Mouse (Mus musculus) ovary, postnatal 36 days (tissue): ENCODE measurements at regions not wholly inside any gene's neighbourhood (a gene's known extent, or its start where the extent isn't known, plus 50 kb on each side); places are given as distances from the start of the nearest gene placed in this dataset.
"Not testable (repeated sequence)": the region's sequence is repeated elsewhere in the genome, so short reads cannot be mapped to it uniquely, and the experiment has no call there.

Source experiments
- DNase-seq: peaks from one replicate; pipeline ENCODE4 v3.0.0; 2022; ENCODE audit warnings: low spot score, mixed read lengths

DNA sequence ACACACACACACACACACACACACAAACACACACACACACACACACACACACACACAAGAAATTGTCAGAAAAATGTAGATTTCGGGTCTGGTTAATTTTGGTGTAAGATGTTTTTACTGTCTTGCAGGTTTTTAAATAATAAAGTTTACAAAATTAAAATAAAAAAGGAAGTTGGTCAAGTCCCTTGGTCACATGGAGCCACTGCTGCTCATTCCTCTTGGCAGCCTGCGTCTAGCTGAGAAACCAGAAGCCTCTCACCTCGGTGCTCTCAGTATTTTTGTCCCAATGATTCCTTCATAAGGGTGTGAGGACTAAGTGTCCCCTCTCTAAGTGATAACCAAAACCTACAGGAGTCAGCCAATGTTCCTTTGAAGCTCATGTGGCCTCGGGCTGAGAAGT is 76.8 kb upstream of the Smg1 start:
- no peak for DNase-seq

DNA sequence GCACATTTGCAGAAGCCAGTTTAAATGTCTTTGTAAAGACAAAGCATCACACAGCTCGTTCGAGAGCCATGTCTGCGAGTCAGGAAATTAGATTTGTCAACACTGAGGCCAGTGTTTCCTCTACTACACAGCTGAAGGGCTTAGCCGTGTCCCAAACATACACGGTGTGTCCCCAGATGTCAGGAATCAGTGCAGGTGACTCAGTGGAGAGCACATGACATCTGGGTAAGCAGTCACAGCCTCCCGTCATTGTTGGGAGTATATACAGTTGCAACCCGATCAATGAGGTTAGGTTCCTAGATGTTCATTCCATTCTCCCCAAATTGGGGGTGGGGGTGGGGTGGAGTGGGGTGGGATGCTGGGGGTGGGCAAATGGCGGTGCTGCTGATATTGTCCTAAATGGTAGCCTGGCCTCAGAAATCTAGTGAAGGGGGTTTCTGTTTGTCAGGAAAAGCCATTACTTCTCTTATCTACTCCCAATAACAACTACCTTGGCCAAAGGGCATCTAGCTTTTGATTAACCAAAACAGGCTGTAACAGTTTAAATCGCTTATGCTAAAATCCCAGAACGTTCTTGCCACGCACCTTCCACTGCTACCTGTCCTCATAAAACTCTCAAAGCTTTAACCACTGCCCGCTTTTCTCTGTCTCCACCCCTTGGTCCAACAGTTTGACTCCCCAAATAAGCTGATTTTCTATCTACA is 75.1 kb upstream of the Smg1 start:
- DNase-seq: no peak

DNA sequence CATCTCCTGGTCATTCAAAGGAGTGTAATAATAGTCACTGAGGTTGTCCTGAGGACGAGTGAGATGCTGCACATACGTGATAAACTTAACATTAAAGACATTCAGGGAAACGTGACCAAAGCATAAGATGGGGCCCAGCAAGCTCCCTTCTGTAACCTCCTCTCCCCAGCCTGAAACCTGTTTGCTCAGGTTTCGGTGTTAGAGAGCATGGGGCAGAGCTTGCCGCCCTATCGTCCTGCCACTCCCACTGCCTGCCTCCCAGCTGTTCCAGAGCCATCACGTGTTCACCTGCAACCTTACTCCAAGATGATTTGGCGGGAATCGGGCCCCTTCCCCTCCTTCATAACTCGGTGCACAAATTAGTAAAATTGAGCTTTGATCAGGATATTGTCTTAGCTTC is 71.4 kb upstream of the Smg1 start:
- not testable (repeated sequence) for DNase-seq

DNA sequence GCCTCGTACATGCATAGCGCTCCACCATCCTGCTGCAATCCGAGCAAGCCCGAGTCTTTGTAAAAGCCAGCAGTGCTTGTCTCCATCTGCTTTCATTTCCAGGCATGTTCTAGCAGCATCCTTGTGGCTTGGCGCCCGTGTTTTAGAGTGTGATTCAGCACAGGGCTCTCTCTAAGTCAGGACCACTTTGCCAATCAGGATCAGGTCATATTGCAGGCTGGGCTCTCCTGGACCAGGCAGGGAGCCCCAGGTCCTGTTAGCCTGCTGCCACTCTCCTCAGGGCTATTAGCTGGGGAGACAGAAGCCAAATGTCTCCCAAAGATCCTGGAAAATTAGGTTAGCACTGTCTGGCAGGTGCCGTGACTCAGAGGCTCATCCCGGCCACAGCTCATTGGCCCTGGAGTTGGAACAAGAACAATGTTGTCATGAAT is 70.8 kb upstream of the Smg1 start:
- no peak for DNase-seq

DNA sequence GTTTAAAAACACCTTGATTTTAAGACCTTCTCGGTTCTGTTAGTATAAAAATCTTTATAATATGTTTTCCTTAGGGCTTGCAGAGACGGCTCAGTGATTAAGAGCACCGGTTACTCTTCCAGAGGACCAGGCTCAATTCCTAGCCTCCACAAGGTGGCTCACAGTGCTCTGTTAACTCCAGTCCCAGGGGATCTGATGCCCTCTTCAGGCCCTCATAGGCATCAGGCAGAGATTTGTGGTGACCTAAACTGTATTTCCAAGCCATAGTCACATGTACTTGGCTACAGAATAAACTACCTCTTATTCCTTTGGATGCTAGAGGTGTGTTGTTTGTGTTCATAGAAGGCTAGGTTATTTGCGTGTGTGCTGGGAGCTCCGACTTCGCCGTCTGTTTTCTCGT is 70.3 kb upstream of the Smg1 start:
- no peak for DNase-seq

DNA sequence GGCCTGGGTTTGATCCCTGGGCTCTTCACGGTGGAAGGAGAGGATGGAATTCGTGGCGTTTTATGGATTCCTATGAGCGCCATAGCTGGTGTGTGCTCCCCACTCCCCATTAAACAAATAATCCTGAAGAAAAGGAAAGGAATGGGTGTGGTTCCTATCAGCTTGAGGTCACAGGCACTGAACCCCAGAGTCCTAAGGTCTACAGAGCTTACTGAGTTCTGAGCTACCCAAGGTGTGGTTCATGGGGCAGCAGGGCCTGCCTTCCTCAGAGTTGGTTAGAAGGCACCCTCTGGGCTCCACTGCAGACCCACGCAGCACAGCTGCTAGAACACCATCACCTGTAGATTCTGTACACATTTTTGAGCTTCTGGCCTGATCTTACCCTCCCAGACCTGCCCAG is 66.3 kb upstream of the Smg1 start:
- no peak for DNase-seq

DNA sequence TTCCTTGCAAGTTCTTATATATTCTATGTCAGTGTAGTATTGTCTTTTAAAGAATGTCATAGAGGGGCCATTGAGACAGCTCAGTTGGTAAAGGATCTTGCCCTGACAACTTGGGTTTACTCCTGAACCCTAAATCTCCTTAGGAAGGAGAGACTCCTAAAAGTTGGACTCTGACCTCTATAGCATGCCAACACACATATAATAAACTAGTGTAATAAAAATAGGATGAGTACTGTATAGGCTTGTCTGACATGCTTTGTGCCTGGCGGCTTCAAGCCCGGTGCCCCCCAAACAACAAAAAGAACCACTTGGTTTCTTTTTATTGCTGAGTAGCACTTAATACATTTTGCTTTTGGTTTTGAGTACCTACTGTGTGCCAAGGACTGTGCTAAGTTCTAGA is 65.4 kb upstream of the Smg1 start:
- no peak for DNase-seq

DNA sequence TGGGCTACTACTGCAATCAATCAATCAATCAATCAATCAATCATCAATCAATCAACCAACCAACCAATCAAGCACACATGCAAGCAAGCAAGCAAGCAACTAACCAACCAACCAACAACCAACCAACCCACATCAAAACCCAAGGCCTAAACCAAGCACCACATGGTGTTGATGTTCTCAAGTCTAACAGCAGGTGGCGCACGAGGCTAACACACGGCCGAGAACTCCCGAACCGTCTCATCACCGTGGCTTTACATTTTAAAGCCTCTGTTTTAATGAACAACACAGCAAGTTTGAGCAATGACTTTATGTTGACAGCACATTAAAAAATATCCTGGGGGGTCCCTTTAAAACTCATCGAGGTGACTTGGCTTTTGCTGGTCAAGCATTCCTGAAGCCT is 61.3 kb upstream of the Smg1 start:
- peak; percentile 65 for DNase-seq

DNA sequence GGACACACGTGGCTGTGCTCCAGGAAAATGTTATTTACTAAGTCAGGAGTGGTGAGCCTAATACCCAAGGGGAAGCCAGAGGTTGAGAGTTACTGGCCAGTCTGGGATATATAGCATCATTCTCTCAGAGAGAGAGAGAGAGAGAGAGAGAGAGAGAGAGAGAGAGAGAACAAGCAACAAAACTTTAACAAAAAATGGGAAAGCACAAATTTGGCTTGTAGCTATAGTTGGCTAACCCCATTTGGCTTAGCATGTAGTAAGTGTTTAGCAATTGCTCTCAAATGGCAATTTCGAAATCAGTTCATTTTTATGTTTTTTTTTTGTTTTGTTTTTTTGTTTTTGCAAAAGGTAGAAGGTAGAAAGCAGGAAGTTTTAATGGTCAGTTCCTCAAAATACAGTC is 60.9 kb upstream of the Smg1 start:
- no peak for DNase-seq

DNA sequence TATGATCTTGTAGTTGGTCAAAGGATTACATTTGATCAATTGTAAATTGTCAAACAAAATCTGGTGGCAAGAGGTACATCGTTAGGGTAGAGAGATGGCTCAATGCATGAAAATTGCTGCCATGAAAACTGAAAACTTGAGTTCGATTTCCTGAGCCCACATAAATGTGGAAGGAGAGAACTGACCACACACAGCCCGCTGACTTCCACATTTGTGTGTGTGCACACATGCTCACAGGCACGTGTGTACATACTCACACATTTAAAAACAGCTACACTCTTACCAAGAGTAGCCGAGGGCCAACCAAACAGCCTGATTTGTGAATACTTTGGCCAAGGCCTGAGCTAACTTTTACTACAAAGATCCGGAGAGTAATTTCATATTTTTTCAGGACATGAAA is 60.5 kb upstream of the Smg1 start:
- no peak for DNase-seq

DNA sequence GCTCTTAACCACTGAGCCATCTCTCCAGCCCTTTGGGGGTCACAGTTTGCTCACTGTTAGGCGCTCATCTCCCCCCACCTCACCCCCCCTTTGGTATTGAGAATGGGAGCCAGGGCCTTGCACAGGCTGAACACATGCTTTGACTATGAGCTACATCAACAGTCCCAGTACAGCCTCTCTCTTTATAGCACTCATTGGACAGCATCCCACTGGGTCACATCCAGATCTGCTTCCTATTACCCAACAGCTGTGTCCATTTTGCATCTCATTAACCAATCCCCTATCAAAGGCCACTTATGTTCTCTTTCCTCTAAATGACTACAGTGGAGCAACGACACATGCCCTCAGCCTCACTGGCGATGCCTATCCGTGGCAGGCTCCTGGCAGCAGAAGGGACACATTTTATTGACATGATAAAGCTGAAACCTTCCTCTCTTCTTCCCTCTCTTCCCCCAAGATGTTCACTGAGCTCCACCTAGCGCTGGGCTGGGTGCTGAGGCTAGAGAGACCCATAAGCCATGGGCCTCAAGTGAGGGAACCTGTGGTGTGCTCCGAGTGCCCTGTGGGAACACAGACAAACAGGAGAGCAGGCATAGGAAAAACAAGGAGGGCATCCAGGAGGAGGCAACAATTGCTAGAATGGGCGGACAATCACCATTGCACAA is 57.3 kb upstream of the Smg1 start:
- no peak for DNase-seq

DNA sequence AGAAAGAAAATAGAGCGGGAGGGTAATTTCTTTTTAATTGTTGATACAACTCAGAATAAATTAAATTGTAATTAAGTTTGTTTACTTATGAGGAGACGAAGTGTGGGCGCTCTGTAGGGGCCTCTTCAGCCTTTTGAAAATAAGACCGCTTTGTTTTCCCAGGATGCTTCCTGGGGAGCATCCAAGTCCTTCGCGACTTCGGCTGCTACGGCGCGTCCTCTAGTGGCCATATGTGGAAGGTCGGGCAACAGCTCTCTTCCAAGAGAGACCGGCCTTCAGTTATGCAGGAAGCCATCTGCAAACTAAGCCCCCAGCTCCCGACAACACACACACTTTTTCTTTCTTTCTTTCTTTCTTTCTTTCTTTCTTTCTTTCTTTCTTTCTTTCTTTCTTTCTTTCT is 54.1 kb upstream of the Smg1 start:
- DNase-seq: peak; percentile 80

DNA sequence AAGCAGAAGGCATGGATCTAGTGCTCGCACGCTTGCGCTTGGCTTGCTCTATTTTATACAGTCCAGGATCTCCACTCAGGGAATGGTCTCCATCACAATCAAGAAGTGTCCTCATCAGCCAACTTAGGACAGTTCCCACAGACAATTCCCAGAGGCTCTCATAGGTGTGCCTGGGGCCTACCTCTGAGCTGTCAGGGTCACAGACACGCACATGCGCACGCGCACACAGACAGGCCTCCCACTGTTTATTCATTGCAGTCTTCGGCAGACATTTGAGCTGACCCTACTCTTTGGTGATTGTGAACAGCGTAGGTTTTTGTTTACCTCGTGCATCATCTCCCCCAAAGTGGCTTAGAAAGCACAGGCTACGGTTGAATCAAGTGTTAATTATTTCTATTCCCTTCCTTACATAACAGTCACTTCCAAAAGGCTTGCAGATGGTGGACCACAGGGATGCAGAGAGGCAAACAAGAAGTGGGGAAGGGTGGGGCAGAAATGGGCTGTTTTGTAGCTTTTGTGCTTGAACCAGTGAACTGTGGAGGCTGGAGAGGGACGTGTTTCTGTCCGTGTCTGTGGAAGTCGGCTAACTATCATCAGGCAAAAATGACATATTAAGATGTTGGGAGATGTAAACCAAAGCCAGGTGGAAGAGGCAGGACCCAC is 53.5 kb upstream of the Smg1 start:
- no peak for DNase-seq

DNA sequence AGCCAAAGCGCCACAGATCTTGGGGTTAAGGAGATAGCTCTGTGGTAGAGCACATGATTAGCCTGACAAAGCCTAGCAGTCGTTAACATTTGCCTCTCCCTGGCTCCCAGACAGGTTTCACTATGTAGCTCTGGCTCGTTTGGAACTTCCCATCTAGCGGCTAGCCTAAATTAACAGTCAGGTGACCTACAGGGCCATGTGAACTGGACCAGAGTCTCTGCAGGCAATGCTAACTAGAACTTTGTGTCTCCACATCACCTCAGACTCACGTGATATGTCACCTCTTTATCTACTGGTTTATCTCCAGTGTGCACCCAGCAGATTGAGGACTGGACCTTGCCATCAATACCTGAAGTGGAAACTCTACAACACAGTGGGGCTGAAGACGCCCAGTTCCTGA is 52.4 kb upstream of the Smg1 start:
- DNase-seq: no peak

DNA sequence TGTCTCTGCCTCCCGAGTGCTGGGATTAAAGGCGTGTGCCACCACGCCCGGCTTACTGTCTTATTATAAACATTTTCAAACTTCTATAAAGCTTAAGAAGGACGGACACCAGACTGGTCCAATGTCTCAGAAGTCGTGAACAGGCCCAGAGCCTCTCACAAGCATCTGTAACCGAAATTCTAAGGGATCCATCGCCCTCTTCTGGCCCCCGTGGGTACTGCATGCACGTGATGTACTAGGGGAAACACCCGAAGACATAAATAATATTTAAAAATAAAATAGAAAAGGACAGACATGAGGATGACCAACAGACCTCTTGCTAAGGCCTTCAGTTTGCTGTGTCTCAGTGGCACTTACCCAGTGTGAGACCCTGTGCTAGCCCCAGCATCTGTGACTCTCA is 51.8 kb upstream of the Smg1 start:
- DNase-seq: no peak

DNA sequence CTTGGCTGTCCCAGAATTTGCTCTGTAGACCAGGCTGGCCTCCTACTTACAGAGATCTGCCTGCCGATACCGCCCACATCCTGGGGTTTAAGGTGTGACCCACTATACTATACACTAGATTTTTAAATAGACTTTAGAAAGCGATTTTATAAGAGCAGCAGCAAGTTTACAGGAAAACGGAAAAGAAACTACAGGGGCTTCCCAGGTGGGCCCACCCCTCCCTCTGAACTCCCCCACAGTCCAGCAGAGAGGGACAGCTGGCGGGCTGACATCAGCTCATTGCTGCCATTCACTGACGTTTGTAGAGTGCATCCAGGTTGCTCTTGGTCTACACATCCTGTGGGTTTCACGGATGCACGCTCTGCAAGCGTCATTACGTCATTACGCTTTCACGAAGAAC is 51.2 kb upstream of the Smg1 start:
- no peak for DNase-seq
